Mouse (Mus musculus): ENCODE data around the gene Miga1.
A peak's percentile ranks its signal among the peaks of the same experiment; 100 is the strongest.
"Not testable (repeated sequence)": the region's sequence is repeated elsewhere in the genome, so short reads cannot be mapped to it uniquely, and the experiment has no call there.

Miga1 gene

DNA sequence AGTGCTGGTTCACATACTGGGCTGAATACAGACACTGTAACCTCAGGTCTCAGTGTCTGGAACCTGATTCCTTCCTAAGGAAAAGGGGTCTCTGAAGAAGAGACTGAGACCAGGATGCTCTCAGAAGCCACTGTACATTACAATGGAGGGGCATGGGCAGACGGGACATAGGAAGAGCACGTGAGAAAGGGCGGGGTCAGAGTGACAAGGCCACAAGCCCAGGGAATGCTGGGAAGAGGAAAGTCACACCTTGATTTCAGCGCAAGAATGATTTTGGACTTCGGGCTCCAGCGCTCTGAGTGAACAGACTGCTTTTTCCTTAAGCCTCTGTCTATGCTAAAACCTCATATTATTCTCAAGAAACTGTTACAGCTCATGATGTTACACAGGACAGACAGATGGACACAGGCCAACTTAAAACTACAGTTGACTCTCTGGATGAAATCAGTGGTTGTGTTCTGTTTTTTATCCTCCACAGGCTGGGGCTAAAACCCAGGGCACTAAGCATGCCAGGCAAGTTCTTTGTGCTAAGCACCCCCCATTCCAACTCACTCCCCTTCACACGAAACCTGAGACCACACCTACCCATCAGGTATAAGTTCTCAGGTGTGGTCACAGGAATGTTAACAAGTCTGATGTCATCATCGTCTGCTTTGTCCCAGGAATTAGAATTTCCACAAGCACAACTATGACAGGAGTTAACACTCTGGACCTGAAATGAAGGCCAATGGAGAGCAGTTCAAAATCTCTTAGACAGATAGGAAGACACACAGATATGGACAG is 18.3 kb downstream of the Miga1 start:
- no peak for DNase-seq

DNA sequence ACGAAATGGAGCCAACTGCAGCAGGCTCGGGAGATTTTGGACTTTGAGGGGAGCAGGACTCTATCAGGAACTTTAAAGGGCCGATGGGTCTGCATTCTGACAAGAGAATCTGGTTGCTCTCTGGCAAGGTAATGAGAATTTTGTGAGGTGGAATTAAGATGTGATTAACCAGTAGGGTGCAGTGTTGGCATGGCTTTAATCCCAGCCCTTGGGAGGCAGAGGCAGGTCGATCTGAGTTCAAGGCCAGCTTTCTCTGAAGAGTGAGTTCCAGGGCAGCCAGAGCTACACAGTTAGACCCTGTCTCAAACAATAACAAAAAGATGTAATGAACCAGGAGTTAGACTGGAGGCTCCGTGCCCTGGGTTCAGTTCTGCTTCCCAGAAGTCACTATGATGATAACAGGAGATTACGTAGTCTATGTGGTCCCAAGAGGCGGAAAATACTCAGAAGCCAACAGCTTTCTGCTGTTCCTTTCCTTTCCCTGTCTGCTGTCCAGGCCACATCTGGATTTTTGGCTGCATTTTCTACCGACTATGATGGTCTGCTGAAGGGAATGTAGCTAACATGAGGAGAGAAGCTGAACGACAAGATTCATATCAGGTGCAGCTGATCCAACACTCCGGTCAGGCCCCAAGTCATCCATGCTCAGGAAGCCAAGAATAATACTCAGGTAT is 19.1 kb downstream of the Miga1 start:
- DNase-seq, result no peak

DNA sequence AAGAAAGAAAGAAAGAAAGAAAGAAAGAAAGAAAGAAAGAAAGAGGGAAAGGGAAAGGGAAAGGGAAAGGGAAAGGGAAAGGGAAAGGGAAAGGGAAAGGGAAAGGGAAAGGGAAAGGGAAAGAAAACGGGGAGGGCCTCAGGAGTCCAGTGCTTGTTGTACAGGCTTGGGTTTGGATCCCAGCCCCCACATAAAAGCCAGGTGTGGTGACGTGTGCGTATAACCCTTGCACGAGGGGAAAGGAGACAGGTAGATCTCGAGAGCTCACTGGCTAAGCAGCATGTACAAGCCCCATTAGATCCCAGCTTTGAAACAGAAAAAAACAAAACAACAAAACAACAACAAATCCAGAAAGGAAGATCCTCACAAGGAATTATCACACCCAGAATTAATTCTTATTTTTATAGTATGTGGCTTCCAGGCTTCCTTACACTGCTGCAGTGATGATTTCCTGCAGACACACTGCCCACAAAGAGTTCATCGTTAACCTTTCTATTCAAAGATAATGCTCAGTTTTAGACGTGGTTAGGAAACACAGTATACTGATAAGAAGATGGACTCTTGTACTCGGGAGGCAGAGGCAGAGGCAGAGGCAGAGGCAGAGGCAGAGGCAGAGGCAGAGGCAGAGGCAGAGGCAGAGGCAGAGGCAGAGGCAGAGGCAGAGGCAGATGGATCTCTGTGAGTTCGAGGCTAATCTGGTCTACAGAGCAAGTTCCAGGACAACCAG is 23.6 kb downstream of the Miga1 start:
- DNase-seq, result not testable (repeated sequence)

DNA sequence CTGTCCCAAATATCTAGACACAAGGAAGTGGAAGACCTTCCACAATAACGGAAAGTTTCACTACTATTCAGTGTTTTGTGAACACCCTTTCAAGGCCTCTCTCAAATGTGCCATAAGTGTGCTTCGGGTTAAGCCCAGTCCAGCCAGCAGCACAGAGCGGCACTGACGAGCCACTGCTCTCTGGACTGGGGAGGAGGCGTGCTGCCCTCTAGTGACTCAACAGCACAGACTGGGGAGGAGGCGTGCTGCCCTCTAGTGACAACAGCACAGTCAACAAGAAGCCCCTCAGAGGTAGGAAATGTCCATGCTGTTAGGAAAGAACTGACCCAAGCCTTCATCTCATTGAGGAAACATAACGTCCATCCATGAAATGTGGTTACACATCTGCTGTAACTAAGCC is 24.6 kb downstream of the Miga1 start:
- DNase-seq, result peak; percentile 63

DNA sequence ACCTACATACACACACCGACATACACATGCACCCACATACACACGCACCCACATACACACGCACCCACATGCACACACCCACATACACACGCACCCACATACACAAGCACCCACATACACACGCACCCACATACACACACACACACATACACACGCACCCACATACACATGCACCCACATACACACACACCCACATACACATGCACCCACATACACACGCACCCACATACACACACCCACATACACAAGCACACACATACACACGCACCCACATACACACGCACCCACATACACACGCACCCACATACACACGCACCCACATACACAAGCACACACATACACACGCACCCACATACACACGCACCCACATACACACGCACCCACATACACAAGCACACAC is 25.5 kb downstream of the Miga1 start:
- DNase-seq, result not testable (repeated sequence)

DNA sequence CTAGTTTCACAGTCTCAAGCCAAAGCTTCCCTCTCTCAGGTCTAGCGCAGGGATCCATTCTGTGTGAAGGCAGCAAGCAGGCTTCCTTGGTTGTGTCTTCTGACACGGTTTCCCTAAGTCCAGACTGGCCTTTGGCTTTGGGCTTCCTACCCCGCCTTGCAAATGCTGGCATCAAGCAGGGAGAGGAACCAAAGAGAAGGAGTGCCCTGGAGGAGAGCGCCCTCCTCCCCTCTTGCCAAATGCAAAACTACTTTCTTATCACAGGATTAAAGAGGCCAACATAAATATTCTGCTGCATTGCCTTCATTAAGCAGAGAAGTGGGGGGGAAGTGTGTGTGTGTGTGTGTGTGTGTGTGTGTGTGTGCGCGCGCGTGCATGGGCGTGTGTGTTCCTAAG is 31.0 kb downstream of the Miga1 start:
- DNase-seq, result no peak

DNA sequence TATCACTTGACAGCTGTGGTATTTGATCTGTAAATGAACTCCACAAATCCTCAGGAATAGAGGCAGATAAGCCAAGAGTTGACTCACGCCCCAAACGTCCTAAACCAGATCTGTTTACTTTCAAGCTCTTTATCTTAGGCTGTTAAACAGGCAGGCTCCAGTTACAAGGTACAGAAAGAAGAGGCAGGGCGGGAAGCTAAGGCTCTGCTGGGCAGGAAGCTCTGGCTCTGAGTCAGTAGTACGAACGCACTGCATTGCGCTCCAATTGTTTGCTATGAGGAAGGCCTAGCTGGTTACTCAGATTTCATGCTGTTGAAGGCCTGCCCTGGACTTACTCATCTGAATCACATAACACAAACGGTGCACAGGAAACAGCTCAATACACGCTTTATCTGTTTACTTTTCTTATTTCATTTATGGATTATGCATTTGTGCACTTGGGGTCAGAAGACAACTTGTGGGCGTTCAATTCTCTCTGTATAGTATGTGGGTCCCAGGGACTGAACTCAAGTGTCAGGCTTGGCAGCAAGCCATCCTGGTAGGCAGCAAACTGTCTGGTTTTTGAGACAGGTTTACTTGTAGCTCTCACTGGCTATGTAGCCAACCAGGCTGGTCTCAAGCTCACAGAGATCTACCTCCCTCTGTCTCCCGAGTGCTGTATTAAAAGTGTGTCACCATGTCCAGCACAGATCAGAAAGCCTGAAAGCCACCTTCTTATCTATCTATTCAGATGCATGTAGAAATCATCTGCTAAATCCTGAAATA is 31.5 kb downstream of the Miga1 start:
- no peak for DNase-seq

DNA sequence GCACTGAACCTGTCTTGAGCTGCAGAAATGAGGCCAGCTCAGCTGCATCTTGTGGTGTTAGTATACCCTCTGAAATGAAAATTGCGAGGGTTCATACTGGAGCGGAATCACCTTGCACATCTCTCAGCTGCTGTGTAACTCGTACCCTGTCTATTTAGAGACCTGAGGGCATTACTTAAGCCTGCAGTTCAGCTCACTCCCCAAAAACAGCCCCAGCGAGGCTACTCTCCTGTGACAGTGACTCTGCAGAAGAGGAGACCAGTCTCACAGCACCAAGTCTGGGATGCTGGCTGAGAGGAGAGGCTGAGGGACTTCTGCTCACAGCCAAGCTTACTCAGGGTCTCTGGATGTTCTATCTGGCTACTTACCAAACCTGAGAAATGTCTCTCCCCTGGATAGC is 34.2 kb downstream of the Miga1 start:
- DNase-seq, result no peak

DNA sequence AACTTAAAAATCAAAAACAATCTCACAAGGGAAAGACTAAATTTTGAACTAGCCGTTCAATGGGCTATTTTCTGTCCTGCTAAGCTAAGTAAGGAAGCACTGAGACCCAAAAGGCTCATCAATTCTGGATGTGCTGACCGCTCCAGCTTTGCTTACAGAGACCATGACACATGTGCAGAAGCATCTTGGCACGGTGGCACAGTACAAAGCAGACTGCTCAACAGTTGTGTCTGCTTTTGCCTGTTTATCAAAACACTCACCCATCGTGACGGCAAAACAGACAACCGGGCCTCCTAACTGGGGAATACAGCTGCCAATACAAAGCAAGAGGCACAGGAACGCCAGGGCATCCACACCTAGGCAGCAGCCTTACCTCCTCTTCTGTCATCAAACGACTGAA is 35.1 kb downstream of the Miga1 start:
- DNase-seq, result no peak

DNA sequence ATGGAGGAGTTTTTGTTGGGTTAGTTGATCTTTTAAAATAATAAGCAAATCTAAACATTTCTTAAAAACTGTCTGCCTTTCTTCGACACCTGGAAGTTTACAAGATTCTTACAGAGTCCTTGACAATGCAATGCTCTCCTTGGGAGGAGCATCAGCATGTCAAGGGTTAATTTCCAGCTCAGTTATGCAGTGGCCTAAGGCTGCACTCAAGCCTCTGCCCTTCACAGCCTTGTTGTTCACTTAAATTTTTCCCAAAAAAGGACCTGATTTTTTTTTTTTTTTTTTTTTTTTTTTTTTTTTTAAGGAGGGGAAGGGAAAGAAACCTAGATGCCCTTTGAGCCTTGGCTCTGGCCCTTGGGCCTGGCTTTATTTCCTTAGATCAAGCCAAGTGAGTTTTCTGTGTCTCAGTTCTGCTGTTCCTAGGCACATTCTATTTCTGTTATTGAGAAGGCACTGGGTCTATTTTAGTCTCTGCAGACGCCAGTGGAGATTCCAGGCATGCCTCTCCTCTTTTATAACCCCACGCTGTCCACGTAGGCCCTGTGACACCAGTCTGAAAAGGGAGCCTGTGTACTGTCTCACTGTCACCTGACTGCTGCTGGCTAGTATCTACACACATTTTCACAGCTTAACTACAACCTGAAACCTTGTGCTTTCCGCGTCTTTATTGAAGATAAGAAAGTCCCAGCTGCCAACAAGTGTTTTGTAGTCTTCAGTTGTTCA is 36.0 kb downstream of the Miga1 start:
- DNase-seq, result no peak

DNA sequence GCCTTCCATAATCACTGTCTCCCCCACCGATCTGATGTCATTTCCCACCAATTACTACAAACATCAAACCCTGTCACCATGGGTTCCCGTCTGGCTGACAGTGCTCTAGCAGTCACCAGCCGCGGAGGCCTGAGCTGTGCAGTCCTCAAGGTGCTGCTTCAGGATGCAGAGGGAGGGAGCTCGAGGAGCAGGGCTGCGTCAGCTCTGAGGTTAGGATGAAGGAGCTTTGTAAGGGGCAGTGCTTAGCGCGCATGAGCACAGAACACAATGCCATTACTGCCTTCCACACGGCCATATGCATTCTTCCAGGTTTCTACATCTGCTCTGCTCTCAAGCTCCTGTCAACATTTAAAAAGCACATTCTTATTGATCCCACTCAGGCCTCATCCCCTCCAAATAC is 37.2 kb downstream of the Miga1 start:
- no peak for DNase-seq

DNA sequence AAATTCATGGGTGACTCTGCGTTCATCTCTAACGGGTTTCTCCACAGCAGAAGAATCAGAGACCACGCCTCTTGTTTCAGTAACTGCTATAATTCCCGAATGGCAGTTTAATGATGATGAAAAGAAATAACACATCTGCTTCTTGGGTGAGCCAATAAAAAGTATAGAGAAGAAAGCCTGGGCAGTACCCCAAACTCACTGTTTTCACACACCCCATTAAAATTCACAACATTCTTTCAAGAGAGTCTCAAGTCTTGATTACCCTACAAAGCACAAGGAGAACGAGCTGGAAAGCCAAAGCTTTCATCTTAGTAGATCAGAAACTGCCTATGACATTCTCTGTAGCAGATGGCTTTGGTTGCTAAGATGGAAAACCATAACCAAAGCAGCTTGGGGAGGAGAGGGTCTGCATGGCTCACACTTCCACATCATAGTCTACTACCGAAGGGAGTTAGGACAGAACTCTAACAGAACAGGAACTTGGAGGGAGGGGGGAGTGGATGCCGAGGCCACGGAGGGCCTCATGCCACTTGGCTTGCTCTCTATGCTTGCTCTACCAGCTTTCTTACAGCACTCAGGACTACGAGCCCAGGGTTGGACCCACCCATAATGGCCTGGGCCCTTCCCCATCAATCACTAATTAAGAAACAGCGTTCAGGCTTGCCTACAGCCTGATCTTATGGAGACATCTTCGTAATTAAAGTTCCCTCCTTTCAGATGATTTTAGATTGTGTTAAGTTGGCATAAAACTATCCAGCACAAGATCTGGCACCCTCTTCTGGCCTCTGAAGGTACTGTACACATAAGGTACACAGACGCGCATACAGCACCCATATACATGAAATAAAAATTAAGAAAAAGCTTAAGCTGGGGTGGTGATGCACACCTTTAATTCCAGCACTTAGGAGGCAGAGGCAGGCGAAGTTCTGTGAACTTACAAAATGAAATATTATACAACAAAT is 39.5 kb downstream of the Miga1 start:
- DNase-seq, result no peak

DNA sequence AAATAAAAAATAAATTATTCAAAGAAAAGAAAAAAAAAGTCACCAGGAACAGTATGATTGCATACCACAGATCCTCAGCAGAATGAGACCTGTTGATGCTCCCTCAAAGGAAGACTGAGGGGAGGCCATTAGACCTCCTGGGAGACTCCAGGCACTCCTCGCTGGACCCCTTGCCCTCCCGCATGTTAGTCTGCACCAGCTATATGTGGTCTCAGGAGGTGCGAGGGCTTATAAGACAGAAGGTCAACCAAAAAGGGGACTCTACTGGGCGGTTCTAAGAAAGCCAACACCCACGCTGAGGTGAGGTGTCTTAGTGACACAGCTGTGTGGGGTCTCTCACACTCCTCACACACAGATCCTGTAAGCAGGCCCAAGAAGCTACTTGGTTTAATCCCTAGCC is 44.3 kb downstream of the Miga1 start:
- DNase-seq, result no peak

DNA sequence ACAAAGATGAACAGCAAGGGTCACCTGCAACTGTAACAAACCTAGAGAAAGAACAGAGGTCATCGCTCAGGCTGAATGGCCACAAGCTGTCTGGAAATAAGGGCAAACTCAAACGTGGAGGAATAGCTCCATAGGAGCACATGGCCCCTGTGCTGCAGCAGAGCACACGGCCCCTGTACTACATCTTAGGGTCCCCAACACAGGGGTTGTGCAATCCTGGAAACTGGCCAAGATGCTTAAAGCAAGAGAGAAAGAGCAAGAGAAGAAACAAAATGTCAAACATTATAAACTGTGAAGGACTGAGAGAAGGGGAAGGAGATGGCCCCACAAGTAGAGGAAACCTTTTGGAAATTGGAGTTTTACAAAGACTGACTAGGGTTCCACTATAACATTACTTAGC is 45.8 kb downstream of the Miga1 start:
- no peak for DNase-seq

DNA sequence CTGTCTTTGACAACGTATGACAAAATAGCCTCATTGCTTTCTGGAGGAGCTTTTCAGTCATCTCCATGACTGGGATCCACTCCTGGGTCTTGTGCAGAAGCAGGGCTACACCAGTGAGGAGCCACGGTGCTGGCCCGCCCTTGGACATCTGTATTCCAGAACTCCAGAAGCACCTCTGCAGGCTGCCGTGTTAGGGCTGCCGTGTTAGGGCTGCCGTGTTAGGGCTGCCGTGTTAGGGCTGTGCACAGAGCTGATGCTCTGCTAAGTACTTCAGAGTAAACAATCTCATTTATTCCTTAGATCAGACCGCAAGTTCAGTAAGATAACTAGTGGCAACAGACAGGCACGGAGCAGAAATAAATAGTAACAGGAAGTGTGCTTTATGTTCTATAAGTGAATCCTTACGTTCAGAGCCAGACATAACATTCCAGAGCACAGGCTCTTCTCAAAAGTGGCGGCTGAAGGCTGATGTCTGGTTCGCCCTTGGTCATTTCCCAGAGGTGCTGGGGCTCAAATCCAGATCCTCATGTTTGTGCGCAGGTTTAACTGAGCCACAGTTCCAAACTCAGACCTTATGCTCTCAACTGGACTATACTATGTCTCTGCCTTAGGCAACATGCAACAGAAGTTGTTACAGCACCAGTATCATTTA is 46.6 kb downstream of the Miga1 start:
- no peak for DNase-seq

DNA sequence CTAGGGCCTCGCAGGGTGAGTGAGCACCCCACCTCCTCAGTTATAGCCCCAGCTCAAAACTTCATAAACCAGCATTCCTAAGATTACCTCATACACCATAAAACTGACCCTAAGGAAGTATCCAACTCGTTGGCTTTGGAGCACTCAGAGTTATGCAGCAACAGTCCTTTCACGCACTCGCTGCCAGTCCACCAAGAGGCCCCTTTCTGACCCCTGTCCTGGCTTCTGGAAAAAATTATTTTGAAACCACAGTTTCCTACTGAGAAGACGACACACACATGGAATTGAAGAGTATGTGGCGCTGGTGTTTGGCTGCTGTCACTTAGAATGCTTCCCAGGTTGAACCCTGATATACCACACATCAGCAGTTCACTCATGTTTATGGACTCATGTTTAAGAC is 48.3 kb downstream of the Miga1 start:
- DNase-seq, result no peak

DNA sequence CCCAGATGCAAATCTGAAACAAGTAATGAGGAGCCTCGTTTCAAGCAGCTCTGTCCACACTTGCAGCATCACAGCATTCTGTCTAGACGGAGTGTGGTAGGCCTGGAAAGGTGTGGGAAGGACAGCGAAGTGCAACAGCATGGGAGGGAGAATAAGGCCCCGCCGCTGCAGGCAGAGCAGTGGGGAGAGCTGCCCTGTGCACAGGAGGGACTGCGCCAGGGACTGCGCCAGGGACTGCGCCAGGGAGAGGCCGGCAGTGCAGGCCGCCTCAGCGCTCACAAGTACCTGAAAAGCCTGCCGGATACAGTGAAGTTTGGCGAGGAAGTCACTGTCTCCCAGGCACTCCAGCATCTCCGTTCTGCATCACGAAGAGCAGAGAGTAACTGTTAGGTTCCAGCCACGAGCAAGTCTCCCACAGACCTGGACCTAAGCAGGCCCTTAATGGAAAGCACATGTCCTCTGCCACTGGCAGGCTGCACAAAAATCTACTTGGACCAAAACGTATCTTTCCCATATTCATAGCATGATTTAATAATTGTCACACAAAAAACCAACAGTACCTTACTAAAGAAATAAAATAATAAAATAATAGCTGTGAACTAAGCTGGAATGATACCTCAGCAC is 49.9 kb downstream of the Miga1 start:
- no peak for DNase-seq

DNA sequence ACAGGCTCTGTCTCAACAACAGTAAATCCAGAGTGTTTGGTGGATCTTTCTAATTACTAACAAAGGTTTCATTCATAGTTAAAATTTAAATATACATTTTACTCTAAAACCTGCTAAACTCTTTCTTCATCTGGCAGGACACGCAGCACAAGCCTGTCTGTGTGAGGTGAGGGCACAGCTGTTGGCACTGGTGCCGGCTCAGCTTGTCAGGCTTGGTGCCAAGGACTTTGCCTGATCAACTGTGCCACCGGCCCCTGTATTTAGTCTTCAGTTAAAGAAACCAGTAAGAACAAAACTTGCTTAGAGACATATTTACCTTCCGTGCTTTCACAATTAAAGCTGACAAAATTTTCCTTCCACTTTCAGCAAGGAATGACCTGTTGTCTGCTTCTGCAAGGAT is 51.5 kb downstream of the Miga1 start:
- DNase-seq, result no peak

DNA sequence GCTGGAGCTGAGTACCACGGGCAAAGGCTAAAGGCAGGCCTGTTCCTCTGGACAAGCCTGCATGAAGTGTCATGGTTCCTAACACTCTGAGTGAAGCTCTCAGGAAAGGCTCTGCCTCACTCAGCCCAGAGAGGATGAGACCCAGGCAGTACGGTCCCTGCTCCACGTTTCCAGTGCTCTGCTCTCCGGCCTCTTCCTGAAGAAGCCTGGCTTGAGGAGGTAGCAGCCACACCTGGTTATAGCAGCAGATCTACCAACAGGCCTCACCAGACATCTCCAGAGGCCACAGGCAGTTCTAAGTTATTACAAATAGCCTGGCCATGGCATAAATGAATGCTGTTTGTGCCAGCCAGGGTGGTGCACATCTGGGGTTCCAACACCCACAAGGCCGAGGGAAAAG is 51.9 kb downstream of the Miga1 start:
- DNase-seq, result no peak

DNA sequence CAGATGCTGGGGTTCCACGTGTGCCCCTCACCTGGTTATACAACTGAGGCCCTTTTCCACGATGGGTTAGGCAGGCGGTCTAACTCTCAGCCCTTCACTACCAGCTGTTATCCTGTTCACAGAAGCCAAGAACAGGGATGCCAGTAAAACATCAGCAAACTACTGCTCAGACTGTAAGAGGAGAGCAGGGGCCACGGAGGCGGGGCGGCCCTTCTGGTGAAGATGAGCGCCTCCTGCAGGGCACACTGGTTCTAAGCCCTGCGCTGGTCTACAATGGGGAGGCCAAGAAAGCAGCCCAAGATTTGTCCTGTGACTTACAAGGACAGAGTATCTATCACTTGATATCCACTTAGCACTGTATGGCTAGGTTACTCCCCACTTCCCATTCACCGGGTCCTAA is 52.4 kb downstream of the Miga1 start:
- no peak for DNase-seq

Data from cerebellum, adult 9-10 months (tissue).